Mouse (Mus musculus) liver, embryonic 14.5 days (tissue): Measurements from ENCODE around the gene Fam124b. TPM values are rescaled to one million over a fixed set of nuclear protein-coding genes. Genes with fewer than 3 reads are reported as not detected.

Experiments used
- ATAC-seq: fragments of 200-750 bp; cut with Nextera tagmentation; 2 replicates; pipeline ENCODE4 v1.8.0; 2017; ENCODE audit warnings: moderate number of reproducible peaks, mild to moderate bottlenecking, moderate library complexity; ENCODE audit not compliant: insufficient read depth
- DNase-seq, 3 experiments: peaks; one replicate each; pipeline ENCODE4 v3.0.0-alpha.2; 2012 to 2013; ENCODE audit warnings: low read depth in 3 of 3, low spot score in 3 of 3
- H3K27ac ChIP-seq: fragments of 300-500 bp; sonication (generic); 2 replicates; pipeline ENCODE4 v1.5.1; 2014; ENCODE audit warnings: moderate library complexity, mild to moderate bottlenecking, control low read depth, inconsistent platforms
- H3K27me3 ChIP-seq: fragments of 300-500 bp; sonication (generic); 2 replicates; pipeline ENCODE4 v1.6.1; 2014; ENCODE audit warnings: mild to moderate bottlenecking, low read length, moderate library complexity; ENCODE audit not compliant: control insufficient read depth, insufficient read depth
- H3K36me3 ChIP-seq: fragments of 300-500 bp; sonication (generic); replicated peaks from 2 replicates; pipeline ENCODE4 v1.6.1; 2014; ENCODE audit warnings: low read depth; ENCODE audit not compliant: control insufficient read depth, insufficient read depth
- H3K4me1 ChIP-seq, 2 experiments: fragments of 200-500 bp in 1 of 2; fragments of 300-500 bp in 1 of 2; sonication (generic) in 1 of 2; replicated peaks; 2 replicates each; pipeline ENCODE4 v1.6.1; 2012 to 2014; ENCODE audit warnings: antibody characterized with exemption in 1 of 2, inconsistent platforms in 1 of 2, low read length in 1 of 2; ENCODE audit not compliant: control insufficient read depth in 2 of 2, insufficient read depth in 2 of 2
- H3K4me2 ChIP-seq: fragments of 300-500 bp; sonication (generic); 2 replicates; pipeline ENCODE4 v1.6.1; 2014; ENCODE audit warnings: low read depth, mild to moderate bottlenecking, control low read depth, moderate library complexity
- H3K4me3 ChIP-seq, 2 experiments: fragments of 200-500 bp in 1 of 2; fragments of 300-500 bp in 1 of 2; sonication (generic) in 1 of 2; 2 replicates each; pipeline ENCODE4 v1.5.1; 2012 to 2014; ENCODE audit warnings: low read depth in 2 of 2, low read length in 2 of 2, mild to moderate bottlenecking in 2 of 2, control low read depth in 1 of 2, inconsistent platforms in 1 of 2, moderate library complexity in 1 of 2; ENCODE audit not compliant: insufficient read depth in 1 of 2
- H3K9ac ChIP-seq: fragments of 300-500 bp; sonication (generic); replicated peaks from 2 replicates; pipeline ENCODE4 v1.6.1; 2014; ENCODE audit warnings: mild to moderate bottlenecking, control low read depth, moderate library complexity
- H3K9me3 ChIP-seq: fragments of 300-500 bp; sonication (generic); 2 replicates; pipeline ENCODE4 v1.6.1; 2016; ENCODE audit warnings: low read length, mixed read lengths; ENCODE audit not compliant: control insufficient read depth
- CTCF ChIP-seq: IDR thresholded peaks from 2 replicates; pipeline ENCODE4 v1.5.1; 2016; ENCODE audit warnings: antibody characterized with exemption, low read depth, control low read depth
- EP300 ChIP-seq: IDR thresholded peaks from 2 replicates; pipeline ENCODE4 v1.6.1; 2016; ENCODE audit warnings: antibody characterized with exemption, low read depth
- WGBS: fragments of 180-500 bp; shearing (Covaris S2); extraction: QIAGEN DNeasy Blood & Tissue Kit; methylation state at CpG from one replicate; pipeline ENCODE4 v1.1.7; 2014; ENCODE audit not compliant: insufficient replicate concordance; 5-methylcytosine and 5-hydroxymethylcytosine counted together
- polyA plus RNA-seq, 2 experiments: library from polyadenylated mRNA; depleted of rRNA in 1 of 2; stranded (reverse) in 1 of 2; unstranded in 1 of 2; fragments of >200 nt; fragmentation: Nextera tagmentation in 1 of 2; extraction: Ambion mirVana in 1 of 2; gene quantifications; 2 replicates each; pipeline versions ENCODE4 v1.2.1 to v1.2.3; 2012 to 2014

The Fam124b gene
- polyA plus RNA-seq, 2 experiments: not detected

- DNase-seq (peak; percentile 1 to 26 (median 7)), ATAC-seq (no peak)
- no peaks in the 10 kb centered on the region for H3K36me3 ChIP-seq
- H3K9me3 ChIP-seq: no peaks in the 10 kb centered on the region
- no peak overlapping the region for H3K4me2 ChIP-seq
- no peak overlapping the region for H3K9ac ChIP-seq
- no peak overlapping the region for H3K4me3 ChIP-seq
- no peak overlapping the region for H3K27ac ChIP-seq
- H3K4me1 ChIP-seq: no peaks in the 10 kb centered on the region
- WGBS: 35% methylated on average over 13 of the region's 13 CpGs
- H3K27me3 ChIP-seq: no peaks in the 10 kb centered on the region
- TF ChIP-seq EP300: no peak
- TF ChIP-seq CTCF: peak; percentile 68
Observed at GRCm38 (mm10) chr1:80180767-80181413, 37.4 kb downstream of the Fam124b start.

GRCm38 (mm10) chr1:80180128-80180527 lies 38.1 kb downstream of the Fam124b start:
- H3K4me3 ChIP-seq: no peak overlapping the region
- H3K4me1 ChIP-seq: no peaks in the 10 kb centered on the region
- 56% methylated on average over 7 of the region's 7 CpGs for WGBS
- H3K27ac ChIP-seq: no peak overlapping the region
- no peaks in the 10 kb centered on the region for H3K36me3 ChIP-seq
- DNase-seq: peak; percentile 4 to 17 (median 6)
- H3K27me3 ChIP-seq: no peaks in the 10 kb centered on the region
- ATAC-seq: no peak
- TF ChIP-seq EP300 (no peak), CTCF (peak; percentile 68)
- no peaks in the 10 kb centered on the region for H3K9me3 ChIP-seq
- no peak overlapping the region for H3K9ac ChIP-seq
- H3K4me2 ChIP-seq: no peak overlapping the region

GRCm38 (mm10) chr1:80177651-80178382 lies 40.5 kb downstream of the Fam124b start:
- no peak for DNase-seq

GRCm38 (mm10) chr1:80167706-80168105 lies 50.6 kb downstream of the Fam124b start:
- H3K4me2 ChIP-seq: no peak overlapping the region
- no peaks in the 10 kb centered on the region for H3K36me3 ChIP-seq
- H3K4me1 ChIP-seq: no peaks in the 10 kb centered on the region
- 37% methylated on average over 5 of the region's 5 CpGs for WGBS
- H3K4me3 ChIP-seq: no peak overlapping the region
- H3K27ac ChIP-seq: no peak overlapping the region
- TF ChIP-seq CTCF: no peak
- TF ChIP-seq EP300: no peak
- H3K27me3 ChIP-seq: no peaks in the 10 kb centered on the region
- ATAC-seq: no peak
- H3K9me3 ChIP-seq: no peaks in the 10 kb centered on the region
- no peak overlapping the region for H3K9ac ChIP-seq
- no peak for DNase-seq

More at GRCm38 (mm10) chr1:80177651-80178382, 40.5 kb downstream of the Fam124b start:
- WGBS: 55% methylated on average over 11 of the region's 11 CpGs
- no peaks in the 10 kb centered on the region for H3K9me3 ChIP-seq
- no peak overlapping the region for H3K27ac ChIP-seq
- TF ChIP-seq EP300 (no peak), CTCF (no peak)
- H3K36me3 ChIP-seq: no peaks in the 10 kb centered on the region
- no peak overlapping the region for H3K4me2 ChIP-seq
- H3K9ac ChIP-seq: no peak overlapping the region
- no peaks in the 10 kb centered on the region for H3K4me1 ChIP-seq
- H3K27me3 ChIP-seq: no peaks in the 10 kb centered on the region
- no peak overlapping the region for H3K4me3 ChIP-seq
- ATAC-seq: no peak

GRCm38 (mm10) chr1:80166577-80166976 lies 51.7 kb downstream of the Fam124b start:
- Histone ChIP-seq H3K4me1 (no peaks in the 10 kb centered on the region), H3K36me3 (no peaks in the 10 kb centered on the region), H3K4me3 (no peak overlapping the region), H3K27ac (no peak overlapping the region), H3K27me3 (no peaks in the 10 kb centered on the region), H3K9ac (no peak overlapping the region), H3K9me3 (no peaks in the 10 kb centered on the region), H3K4me2 (no peak overlapping the region)
- ATAC-seq (no peak), DNase-seq (no peak)
- 46% methylated on average over 4 of the region's 4 CpGs for WGBS
- TF ChIP-seq CTCF: no peak
- no peak for TF ChIP-seq EP300
